Mouse (Mus musculus) forelimb bud, embryonic 11.5 days (tissue): ENCODE results near the gene Ccdc12.
"Not testable (repeated sequence)": the region's sequence is repeated elsewhere in the genome, so short reads cannot be mapped to it uniquely, and the experiment has no call there.

Experiments used
- DNase-seq: peaks from one replicate; pipeline ENCODE4 v3.0.0-alpha.2; 2012; ENCODE audit warnings: low read depth, low spot score

The Ccdc12 gene

DNA sequence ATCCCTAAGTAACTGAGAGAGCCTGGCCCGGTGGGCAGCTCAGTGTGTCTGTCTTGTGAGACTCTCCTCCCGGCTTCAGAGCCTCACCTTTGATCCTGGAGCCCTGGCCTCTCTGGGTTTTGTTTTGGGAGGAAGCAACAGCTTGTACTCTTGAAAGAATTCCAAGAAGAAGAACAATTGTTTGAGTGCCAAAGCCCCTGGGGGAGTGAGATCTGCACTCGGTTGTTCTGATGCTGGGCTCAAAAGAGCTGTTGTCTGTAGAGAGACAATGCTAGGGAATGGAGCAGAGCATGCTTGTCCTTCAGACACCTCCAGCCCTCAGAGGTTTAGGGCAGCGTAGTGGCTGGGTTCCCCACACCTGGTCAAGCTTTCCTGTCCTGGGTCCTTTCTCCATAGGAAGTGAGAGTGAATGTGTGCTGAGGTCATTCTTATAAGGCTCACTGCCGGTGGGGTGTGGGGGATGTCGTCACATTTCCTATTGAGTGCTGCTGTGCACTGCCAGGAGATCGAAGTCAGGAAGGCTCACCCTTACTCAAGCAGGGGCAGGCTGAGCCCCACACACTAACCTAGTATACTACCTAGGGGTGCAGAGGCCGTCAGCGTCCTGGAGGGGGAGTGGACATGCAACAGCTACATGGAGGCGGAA is 16.9 kb downstream of the Ccdc12 start:
- no peak for DNase-seq

DNA sequence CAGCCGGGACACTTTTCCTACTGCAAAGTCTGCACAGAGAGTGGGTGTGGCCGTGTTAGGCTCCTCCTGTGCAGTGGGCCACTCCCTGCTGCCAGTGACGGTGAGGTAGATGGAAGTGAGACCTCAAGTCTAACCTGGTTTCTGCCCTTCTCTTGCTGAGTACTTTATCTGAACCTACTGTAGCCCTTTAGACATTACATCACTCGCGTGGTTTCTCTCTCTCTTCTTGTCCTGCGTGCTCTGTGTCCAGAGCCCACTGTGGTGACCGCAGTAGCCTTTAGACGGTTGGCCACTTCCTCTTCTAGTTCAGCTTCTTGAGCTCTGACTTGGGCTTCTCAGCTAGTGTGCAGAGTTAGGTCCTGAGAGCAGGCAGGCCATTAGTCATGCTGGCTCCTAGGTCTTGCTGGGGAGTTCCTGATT is 20.2 kb downstream of the Ccdc12 start:
- no peak for DNase-seq

DNA sequence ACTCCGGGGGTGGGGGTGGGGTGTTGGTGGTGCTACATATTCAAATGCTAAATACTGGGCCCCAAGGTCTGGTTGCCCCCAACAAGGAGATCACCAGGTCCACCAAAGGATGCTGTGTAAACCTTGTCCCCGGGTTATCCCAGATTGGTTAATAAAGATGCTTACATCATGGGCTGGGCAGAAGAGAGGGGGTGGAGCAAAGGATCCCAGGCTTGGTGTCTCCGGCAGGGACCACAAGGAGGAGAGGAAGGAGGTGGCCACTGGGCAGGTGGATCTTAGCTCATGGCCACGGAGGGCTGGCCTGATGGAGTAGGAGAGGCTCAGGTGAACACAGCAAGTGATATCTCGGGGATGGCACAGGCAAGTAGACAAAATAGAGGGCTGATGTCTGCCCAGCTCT is 22.6 kb downstream of the Ccdc12 start:
- DNase-seq = no peak

DNA sequence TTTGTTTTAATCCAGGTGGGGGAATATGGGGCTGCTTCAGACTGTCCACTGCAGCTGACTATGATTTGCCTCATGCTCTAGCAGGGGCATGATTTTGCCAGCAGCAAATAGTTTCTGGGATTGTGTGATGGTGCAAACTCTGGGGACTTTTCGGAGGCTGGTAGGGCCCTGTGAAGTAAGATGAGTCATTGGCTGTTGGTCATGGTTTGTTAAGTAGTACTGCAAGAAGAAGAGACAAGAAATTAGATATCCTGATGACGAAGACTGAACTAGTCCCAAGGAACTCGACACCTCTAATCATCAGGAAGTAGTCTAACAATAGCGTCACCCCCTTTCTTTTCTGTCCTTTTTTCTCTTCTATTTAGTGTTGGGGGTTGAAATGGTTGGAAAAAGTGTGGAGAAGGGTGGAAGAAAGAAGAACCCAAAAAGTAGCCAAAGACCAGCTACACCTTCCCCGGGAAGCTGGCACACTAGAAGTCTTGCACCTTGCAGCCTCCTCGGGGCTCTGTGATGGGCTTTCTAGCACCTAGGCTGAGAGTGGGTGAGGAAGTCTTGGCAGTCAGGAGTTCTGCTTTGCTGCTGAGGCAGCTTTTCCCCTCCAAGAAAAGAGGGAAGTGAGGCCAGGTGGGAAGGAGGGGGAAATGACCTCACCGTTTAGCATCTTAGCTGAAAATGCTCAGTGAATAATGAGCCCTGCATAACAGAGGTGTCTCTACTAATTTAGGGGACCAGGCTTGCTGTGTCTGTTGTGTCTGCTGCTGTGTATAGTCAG is 24.6 kb downstream of the Ccdc12 start:
- no peak for DNase-seq

DNA sequence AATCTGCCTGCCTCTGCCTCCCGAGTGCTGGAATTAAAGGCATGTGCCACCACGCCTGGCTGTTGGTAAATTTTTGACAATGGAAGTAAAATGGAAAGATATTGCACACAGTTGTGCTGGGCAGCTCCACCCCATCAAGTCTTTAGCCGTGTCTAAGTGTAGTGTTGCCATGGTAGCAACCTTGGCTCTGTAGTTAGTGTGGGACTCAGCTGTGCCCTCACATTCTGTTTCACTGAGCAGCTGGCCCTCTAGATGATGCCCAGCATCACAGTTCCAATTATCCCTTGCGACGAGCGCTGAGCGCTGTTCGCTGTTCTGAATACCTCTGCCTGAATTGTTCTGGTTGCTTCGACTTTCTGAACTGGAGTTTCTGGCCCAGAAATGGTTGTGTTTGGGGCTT is 25.5 kb downstream of the Ccdc12 start:
- no peak for DNase-seq

DNA sequence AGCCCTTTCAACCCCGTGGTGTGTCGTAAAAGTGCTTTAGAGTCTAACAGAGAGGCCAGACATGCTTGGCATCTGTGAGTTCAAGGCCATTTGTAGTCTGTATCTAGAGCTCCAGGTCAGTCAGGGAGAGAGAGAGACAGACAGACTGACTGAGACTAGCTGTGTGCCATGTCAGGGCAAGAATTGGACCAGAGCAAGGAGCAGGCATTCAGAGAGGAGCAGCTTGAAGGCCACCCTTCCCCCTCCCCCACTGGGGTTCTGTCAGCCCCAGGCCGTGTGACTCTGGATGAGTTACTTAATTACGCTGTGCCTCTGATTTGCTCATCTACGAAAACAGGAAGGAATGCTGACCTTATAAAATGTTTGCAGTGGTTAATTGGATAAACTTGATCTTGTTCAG is 26.0 kb downstream of the Ccdc12 start:
- DNase-seq = no peak

DNA sequence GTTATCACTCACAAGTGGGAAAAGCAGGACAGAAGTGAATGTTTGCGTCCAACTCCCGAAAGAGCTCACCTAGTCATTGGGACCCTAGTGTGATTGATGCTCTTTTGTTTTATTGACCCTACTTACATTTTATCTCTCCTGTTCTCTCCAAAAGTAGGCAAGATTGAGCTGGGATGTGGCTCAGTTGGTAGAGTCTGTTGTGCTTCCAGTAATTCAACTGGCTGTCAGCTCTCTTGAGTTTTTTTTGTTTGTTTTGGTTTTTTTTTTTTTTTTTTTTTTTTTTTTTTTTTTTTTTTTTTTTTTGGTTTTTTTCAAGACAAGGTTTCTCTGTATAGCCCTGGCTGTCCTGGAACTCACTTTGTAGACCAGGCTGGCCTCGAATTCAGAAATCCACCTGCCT is 26.4 kb downstream of the Ccdc12 start:
- DNase-seq = not testable (repeated sequence)

DNA sequence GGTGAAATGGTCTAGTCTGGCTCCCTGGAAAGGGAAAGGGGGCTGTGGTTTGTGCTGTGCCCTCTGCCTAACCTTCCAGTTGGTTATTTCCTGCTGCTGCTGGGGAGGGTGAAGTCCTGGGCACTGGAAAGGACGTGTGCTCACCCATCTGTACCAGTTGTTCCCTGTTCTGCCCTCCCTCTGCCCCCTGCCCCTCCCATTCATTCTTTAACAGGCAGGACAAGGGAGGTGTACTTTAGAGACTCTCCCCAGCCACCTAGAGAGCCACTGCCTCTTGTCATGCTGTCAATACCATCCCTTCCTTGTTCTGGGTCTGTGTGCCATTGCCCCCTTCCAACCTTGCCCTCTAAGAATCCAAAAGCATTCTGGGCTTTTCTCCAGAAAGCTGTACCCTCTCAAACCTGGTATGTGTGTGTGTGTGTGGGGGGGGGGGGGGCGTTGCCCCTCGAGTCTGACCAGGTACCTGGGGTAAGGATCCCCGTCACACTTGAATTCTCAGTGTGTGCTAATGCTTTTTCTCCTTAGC is 27.3 kb downstream of the Ccdc12 start:
- DNase-seq = no peak

DNA sequence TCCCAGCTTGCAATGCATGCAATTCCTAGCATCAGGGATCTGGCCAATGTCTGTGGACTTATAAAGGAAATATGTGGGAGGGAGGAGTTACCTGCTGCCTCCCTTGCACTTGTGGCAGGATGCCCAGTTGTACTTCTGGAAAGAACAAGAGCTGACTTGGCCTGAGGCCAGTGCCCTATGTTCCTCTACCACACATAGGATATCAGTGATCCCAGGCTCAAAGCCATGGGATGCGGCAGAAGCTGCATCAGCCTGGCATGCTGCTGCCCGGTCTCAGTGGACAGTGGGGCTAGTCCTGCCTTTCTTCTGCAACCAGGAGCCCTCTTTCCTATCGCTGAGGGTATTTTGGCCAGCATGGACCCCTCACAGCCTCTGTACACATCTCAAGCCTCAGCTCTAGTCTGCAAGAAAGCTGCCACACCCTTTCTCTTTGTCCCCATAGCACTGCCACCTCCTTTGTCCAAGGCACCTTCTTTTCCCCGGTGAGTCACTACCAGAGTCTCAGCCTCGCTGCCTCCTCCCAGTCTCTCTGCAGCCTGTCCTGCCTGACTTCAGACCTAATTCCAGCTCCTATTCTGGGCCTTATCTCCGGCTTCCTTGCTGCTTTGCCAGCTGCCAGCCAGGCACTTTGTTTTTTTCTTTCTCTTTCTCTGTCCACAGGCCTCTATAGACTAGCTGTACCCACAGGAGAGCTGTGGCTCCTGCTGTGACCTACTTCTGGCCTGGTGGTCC is 28.0 kb downstream of the Ccdc12 start:
- no peak for DNase-seq

DNA sequence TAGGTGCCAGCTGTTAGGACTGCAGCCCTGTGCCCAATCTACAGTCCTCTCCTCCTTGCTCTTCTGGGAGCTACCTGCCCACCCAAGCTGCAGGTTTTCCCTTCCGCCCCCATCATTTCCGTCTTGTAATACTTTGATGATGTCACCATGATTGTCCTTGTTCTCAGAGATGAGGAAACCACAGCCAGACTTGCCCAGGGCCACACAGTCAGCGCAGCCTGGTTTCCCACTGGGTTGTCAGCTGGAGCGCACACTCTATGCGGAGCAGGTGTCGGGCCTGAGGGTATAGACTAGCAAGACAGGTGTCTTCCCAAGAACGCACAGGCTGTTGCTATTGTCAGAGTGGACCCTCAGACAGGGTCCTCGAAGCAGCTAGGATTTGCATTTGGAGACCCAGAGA is 28.9 kb downstream of the Ccdc12 start:
- DNase-seq = no peak

DNA sequence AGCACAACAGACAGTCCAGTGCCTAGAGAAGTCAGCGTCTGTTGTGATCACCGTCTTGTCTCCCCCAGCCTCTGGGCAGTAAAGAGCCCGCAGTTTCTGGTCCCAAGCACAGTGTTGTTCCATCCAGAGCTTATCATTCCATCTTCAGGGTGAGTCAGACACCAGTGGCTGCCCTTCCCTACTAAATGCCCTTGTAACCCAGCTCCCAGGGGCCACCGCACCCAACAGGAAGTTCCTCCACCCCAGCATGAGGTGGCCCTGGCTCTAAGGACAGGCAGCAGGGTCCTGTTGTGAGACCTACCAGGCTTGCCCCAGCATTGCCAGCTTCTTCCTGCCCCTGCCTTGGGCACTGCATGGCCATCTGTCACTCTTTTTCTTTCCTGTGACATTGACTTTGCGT is 29.3 kb downstream of the Ccdc12 start:
- no peak for DNase-seq

DNA sequence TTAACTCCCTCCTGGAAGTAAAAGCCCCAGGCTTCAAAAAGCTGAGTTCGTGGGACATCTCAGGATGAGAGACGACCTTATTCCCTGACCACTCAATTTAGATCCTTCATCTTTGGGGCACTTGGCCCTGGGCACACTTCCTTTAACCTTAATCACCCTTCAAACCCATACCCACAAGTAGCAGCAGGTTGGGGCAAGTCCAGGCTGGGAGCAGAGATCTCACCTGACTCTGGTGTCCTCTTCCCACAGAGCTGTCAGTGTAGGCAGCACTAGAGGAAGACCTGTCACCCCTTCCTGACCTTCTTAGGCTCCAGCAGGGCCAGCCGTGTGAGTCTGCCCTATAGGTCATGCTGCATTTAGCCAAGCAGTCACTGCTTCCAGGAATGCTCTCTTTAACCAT is 30.2 kb downstream of the Ccdc12 start:
- no peak for DNase-seq

DNA sequence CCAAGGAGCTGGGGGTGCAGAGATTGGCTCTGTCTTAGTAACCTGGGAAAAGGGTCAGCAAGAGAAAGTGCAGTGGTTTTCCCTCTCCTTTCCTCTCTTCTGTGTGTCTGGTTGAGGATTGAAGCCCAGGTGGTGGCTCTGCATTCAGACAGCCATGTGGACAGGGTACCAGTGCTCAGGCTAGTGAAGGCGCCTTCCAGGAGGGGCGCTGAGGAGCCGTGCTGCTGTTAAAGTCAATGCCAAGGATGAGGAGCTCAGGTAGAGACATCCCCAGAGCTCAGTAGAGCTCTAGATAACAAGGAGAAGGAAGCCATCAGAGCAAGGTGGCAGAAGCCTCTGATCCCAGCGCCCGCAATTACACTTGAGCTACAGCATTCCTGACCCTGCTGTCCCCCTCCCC is 30.8 kb downstream of the Ccdc12 start:
- no peak for DNase-seq

DNA sequence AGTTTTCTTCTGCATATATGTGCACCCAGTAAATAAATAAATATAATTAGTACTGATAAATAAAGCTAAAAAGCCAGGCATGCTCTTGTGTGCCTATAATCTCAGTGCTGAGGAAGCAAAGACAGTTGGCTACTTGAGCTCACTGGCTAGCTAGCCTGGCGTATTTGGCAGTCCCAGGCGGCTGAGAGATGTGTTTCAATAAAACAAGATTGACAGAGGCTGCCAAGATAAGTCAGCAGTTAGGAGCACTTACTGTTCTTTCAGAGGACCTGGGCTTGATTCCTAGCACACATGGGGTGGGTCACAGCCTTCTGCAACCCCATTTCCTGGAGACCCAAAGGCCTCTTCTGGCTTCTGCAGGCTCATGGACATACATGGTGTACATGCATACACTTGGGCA is 31.5 kb downstream of the Ccdc12 start:
- no peak for DNase-seq

DNA sequence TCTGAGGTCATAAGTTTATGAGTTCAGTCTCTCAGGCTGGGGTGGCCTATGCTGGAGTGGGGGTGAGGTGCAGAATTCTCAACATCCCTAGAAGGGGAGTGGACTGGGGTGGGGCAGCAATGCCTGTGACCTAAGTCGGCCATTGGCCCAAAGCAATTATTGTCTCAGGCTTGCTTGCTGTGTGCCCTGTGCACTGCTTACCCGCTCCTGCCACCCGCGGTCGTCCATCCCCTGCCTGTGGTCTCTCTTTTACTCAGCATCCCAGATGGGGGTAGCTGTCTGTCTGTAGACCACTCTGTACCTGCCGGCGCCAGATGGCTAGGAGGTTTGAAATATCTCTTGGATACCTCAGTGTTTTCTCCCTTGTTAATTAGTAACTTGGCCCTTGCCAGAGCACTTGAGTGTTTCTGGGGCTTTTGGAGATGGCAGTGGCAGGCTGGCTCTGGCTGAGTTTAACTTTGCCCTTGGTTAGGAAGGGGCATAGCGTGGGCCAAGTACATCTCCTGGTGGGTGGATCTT is 33.0 kb downstream of the Ccdc12 start:
- no peak for DNase-seq

DNA sequence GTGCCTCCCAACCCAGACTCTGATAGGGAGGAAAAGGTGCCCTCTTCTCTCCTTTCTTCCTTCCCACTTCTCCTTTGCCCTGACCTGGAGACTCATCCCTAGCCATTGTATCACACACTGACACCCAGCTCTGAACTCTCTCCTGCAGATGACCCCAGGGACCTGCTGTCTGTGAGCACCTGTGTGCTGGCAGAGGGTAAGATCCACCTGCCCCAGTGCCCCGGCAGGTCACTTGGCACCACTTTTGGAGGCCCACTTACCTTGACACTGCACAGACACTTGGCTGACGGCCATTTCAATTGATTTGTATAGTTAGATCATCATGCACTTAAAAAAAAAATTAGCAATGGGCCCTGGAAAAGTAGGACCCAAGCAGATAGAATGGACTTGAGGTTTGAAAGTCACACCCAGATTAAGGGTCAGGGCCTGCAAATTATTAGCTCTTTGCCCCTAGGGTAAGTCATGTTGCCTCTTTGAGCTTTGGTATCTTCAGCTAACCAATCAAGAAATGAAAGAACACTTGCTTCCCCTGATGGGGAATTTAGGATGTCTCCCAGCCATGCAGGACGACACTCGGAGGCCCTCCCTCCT is 39.0 kb downstream of the Ccdc12 start:
- no peak for DNase-seq

DNA sequence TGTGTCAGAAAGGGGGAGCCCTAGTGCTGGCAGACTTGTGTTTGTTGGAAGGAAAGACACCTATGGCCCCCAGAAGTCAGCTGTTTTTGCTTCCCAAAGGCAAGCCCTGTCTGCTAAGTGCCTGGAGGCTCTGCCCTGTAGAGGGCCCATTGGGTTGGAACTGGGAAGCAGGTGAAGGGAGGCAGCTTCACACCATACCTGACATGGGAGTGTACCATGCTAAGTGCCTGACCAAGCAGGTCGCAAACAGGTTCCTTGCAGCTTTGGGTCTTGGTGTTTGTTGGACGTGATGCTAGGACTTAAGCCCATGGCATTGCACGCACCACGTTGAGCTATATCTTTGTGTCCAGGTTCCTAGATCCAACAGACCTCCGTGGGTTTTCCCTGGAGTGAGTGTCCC is 40.1 kb downstream of the Ccdc12 start:
- no peak for DNase-seq

DNA sequence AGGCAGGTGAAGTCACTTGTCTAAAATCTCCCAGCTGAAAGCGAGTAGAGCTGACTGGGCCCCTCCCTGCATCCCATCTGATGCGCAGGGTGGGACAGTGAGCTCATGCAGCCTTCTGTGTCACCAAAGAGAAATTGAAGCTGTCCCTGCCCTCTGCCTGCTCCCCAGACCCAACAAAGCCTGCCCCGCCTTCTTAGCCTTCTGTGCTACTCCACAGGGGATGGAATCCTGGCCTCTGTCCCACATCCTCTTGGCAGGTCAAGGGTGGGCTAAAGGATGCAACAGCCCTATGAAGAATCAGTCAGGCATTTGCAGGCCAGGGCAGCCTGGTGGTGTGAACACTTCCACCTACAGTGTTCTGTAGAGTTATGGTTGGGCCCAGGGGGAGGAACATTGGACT is 41.2 kb downstream of the Ccdc12 start:
- no peak for DNase-seq

DNA sequence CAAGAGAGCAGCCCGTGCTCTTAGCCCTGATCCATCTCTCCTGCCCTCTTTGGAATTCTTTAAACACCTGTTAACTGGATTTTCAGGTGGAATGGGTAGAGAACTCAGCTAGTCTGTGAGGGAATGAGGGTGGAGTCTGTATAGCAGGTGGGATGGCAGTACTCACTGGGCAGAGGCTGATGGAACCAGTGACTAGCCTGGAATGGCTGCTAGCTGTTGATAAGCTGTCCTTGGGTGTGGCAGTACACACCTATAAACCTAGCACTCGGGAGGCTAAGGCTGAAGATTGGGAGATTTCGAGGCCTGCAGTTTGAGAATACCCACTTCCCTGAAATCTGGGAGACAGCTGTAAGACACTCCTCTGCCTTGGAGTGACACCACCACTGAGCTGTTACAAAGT is 43.3 kb downstream of the Ccdc12 start:
- no peak for DNase-seq

DNA sequence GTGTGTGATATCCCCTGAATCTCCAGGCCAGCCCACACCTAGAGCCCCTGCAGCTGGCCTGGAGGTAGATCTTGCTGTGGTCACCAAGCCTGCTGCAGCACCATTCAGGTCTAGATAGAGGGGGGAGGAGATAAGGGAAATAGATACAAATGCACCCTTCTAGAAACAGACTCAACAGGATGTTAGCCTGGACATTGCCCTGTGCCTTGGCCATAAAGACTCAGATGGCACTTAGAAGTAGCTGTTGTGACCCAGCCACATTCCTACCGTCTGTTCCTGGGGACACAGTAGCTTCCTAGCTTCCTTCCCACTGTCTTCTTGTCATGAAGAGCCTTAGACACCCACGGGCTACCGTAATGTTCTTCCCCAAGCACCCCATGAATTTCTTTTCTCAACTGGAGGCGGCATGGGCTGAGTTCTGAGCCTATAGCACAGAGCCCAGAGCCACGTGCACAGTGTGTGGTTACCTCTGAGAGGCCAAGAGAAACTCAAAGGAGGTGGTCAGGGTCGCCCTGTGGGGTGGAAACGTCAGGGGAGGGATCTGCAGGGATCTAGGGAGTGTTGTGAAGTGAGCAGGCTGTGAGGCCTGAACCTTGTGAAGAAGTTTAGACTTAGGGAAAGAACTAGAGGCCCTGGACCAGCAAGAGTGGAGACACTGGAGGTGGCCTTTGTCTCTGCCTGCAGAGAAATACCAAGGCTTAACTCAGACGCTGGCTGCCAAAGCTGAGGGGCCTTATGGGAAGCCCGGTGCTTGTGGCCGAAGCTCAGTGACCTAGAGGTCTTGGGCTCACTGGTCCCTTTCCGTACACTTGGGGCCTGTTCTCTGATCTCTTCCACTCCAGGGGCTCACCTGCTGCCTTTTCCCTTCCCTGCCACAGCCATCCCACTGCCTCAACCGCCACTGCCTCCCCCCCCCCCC is 45.1 kb downstream of the Ccdc12 start:
- DNase-seq = no peak

DNA sequence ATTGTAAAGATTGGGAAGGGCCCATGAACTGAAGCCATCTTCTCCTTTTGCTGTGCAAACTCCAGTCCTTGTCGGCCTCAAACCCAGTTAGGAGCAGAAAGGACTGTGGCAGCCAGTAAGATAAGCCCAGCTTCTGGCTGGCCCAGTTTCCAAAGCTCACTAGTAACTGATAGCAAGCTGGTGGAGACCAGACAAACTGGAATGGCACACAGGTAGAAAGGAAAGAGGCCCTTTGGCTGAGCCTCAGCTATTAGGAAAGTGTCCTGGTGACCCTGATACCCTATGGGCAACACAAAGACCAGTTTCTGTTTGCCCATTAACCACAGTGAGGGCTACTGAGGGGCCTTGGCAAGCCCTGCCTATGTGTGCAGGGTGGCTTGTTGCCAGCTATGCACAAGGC is 46.5 kb downstream of the Ccdc12 start:
- DNase-seq = no peak
